Comparison of ENCODE assay signal across 9 mouse cellular contexts in genomic region chr3:84215253-84215652, GRCm38 (mm10). TPM values are rescaled to one million over a fixed set of nuclear protein-coding genes. Genes with fewer than 3 reads are reported as not detected.
DNase-seq lines count a peak whose midpoint lies in the region; ATAC-seq and TF ChIP-seq lines count a peak whose summit lies in the region.
"Had no signal": no experiment of that assay in that cellular context is flagged by ENCODE, and none has a peak within 500 bp of the region (broad histone marks: within the 10 kb centered on the region; RNA-seq: fewer than 3 reads in every experiment).

No protein-coding gene starts in this region.

- peaks cover 15% of the 10 kb centered on the region; the same call in 1 of the 2 replicates for H3K4me1 ChIP-seq in kidney, adult 2 months (ENCODE audit: control insufficient read depth, insufficient read depth, low read length)
- H3K4me1 ChIP-seq in kidney, embryonic 14.5 days (ENCODE audit: control insufficient read depth, insufficient read depth, low read length): peaks cover 7% of the 10 kb centered on the region; the same call in 1 of the 2 replicates
- H3K4me1 ChIP-seq in thymus, adult 2 months (replicated peaks; ENCODE audit: control insufficient read depth, insufficient read depth, low read length): no peaks in the 10 kb centered on the region

- no peak overlapping the region for H3K9ac ChIP-seq in kidney, embryonic 14.5 days (ENCODE audit: low read depth, low read length)
- H3K9ac ChIP-seq: lung, embryonic 15.5 days had no signal

- H3K27ac ChIP-seq in kidney, adult 2 months (ENCODE audit: insufficient read depth, low read depth, low read length): peak overlapping the region; percentile 17
- H3K27ac ChIP-seq in kidney, embryonic 14.5 days (ENCODE audit: low read depth, low read length): no peak overlapping the region
- H3K27ac ChIP-seq in thymus, adult 2 months (ENCODE audit: control insufficient read depth, insufficient read depth, low read length): no peak overlapping the region
- H3K27ac ChIP-seq: lung, embryonic 15.5 days had no signal

- H3K4me3 ChIP-seq in kidney, adult 2 months (ENCODE audit: insufficient read depth, low read depth, low read length): no peak overlapping the region
- no peak overlapping the region for H3K4me3 ChIP-seq in kidney, embryonic 14.5 days (ENCODE audit: low read length)
- no peak overlapping the region for H3K4me3 ChIP-seq in thymus, adult 2 months (ENCODE audit: control insufficient read depth, insufficient read depth, low read length)
- H3K4me3 ChIP-seq: lung, embryonic 15.5 days had no signal

- H3K4me2 ChIP-seq in kidney, embryonic 14.5 days (replicated peaks; ENCODE audit: low read depth, low read length): no peak overlapping the region
- H3K4me2 ChIP-seq: lung, embryonic 15.5 days had no signal

- no peaks in the 10 kb centered on the region for H3K9me3 ChIP-seq in kidney, embryonic 14.5 days (ENCODE audit: control insufficient read depth, low read length)
- H3K9me3 ChIP-seq: lung, embryonic 15.5 days had no signal

- H3K27me3 ChIP-seq in kidney, adult 2 months (replicated peaks; ENCODE audit: control insufficient read depth, insufficient read depth, low read length): no peaks in the 10 kb centered on the region
- no peaks in the 10 kb centered on the region for H3K27me3 ChIP-seq in kidney, embryonic 14.5 days (ENCODE audit: control insufficient read depth, insufficient read depth, low read length)
- H3K27me3 ChIP-seq in thymus, adult 2 months (ENCODE audit: control insufficient read depth, insufficient read depth, low read length): no peaks in the 10 kb centered on the region; the same call in 1 of the 2 replicates
- H3K27me3 ChIP-seq: lung, embryonic 15.5 days had no signal

- DNase-seq in kidney, adult 2 months: peak; percentile 86
- peak; percentile 92 to 96 for DNase-seq in cerebellum, postnatal 14 days
- peak; percentile 70 for DNase-seq in kidney, postnatal 14 days
- DNase-seq in thymus, adult 2 months: no peak
- DNase-seq in T-cell, adult 2 months (ENCODE audit: low spot score): no peak
- DNase-seq in lung, postnatal 14 days: no peak

- no peak for TF ChIP-seq CTCF in kidney, adult 2 months (conservative IDR thresholded peaks at IDR 0.05; ENCODE audit: insufficient read depth, insufficient read length, low read depth, low read length)
- no peak for TF ChIP-seq CTCF in thymus, adult 2 months (IDR thresholded peaks at IDR 0.05; ENCODE audit: borderline replicate concordance, control insufficient read depth, extremely low read depth, insufficient read depth, low read length, poor library complexity)

- WGBS in kidney, adult 2 months: 34% methylated on average over 9 of the region's 9 CpGs
- 78% methylated on average over 9 of the region's 9 CpGs for WGBS in kidney, embryonic 14.5 days
- 89% methylated on average over 9 of the region's 9 CpGs for WGBS in thymus, adult 2 months

- TF ChIP-seq POLR2A in kidney, adult 2 months (IDR thresholded peaks at IDR 0.05; ENCODE audit: low read depth, low read length): no peak
- TF ChIP-seq POLR2A in thymus, adult 2 months (IDR thresholded peaks at IDR 0.05; ENCODE audit: control insufficient read depth, extremely low read depth, insufficient read depth, low read length, poor library complexity): no peak

- H3K36me3 ChIP-seq in kidney, adult 2 months (ENCODE audit: control insufficient read depth, insufficient read depth, low read length): no peaks in the 10 kb centered on the region
- H3K36me3 ChIP-seq in kidney, embryonic 14.5 days (ENCODE audit: control insufficient read depth, insufficient read depth, low read length): no peaks in the 10 kb centered on the region
- H3K36me3 ChIP-seq in thymus, adult 2 months (ENCODE audit: control insufficient read depth, insufficient read depth, low read length): no peaks in the 10 kb centered on the region
- H3K36me3 ChIP-seq: lung, embryonic 15.5 days had no signal

- no peak for ATAC-seq in kidney, embryonic 14.5 days (ENCODE audit: low FRiP score, low TSS enrichment)
- ATAC-seq in cerebellum, adult (ENCODE audit: insufficient number of reproducible peaks, low FRiP score, low TSS enrichment): peak; percentile 85

RNA-seq across cellular contexts. Expression of gene Gm6525, which starts 41.3 kb away (rescaled TPM):
- not detected in 2 replicates for polyA plus RNA-seq in kidney, adult 2 months (2012; rRNA removed)
- polyA plus RNA-seq in kidney, embryonic 14.5 days (2014; fragmentation: Nextera tagmentation; extraction: Ambion mirVana): 0.44 and 1.1 TPM in 2 replicates
- polyA plus RNA-seq in thymus, adult 2 months (2012; rRNA removed): not detected in 2 replicates

RNA-seq across cellular contexts. Expression of gene Mnd1, which starts 59.7 kb away (rescaled TPM):
- polyA plus RNA-seq in kidney, adult 2 months (2012; rRNA removed): 0.54 and 0.72 TPM in 2 replicates
- 19.9 and 22.1 TPM in 2 replicates for polyA plus RNA-seq in kidney, embryonic 14.5 days (2014; fragmentation: Nextera tagmentation; extraction: Ambion mirVana)
- 0.36 and 0.51 TPM in 2 replicates for polyA plus RNA-seq in thymus, adult 2 months (2012; rRNA removed)

Comparison
In these comparisons a context has a peak if more than half of its experiments do, and no peak if none do; other contexts are left out.
1. RNA of gene Mnd1, which starts 59.7 kb away (polyA plus RNA-seq): 19.9 to 22.1 TPM in kidney, embryonic 14.5 days; 0.54 to 0.72 TPM in kidney, adult 2 months and 0.36 to 0.51 TPM in thymus, adult 2 months; every median in the first group is over 10 times any median in the second.
2. DNase-seq: peak in kidney, adult 2 months (single experiment), cerebellum, postnatal 14 days (2 of 2) and kidney, postnatal 14 days (single experiment); none in thymus, adult 2 months (single experiment), T-cell, adult 2 months (single experiment) and lung, postnatal 14 days (single experiment).